Mouse (Mus musculus): Measurements from ENCODE around the gene Slc25a3. TPM values are rescaled to one million over a fixed set of nuclear protein-coding genes. Genes with fewer than 3 reads are reported as not detected.

Gene Slc25a3
- polyA plus RNA-seq, 1 experiment from 2014 or later = 651 TPM

- H3K27ac ChIP-seq (ENCODE audit: low read depth, low read length) = no peak overlapping the region
- no peaks in the 10 kb centered on the region for H3K4me1 ChIP-seq (ENCODE audit: control insufficient read depth, insufficient read depth, low read depth, low read length)
- H3K9ac ChIP-seq (ENCODE audit: low read depth, low read length) = no peak overlapping the region
- peaks cover 27% of the 10 kb centered on the region for H3K36me3 ChIP-seq (ENCODE audit: control insufficient read depth, insufficient read depth, low read length)
- no peaks in the 10 kb centered on the region for H3K9me3 ChIP-seq (ENCODE audit: control insufficient read depth, low read length)
- H3K4me2 ChIP-seq (ENCODE audit: low read length) = no peak overlapping the region
- no peaks in the 10 kb centered on the region for H3K27me3 ChIP-seq (replicated peaks; ENCODE audit: control insufficient read depth, insufficient read depth, low read length)
- ATAC-seq = no peak
- H3K4me3 ChIP-seq (ENCODE audit: low read length) = no peak overlapping the region
- WGBS = 98% methylated on average over 7 of the region's 7 CpGs
Measured at GRCm38 (mm10) chr10:91145413-91145812, 21.6 kb upstream of the Slc25a3 start.

- Histone ChIP-seq H3K9ac (ENCODE audit: low read depth, low read length) (no peak overlapping the region), H3K9me3 (ENCODE audit: control insufficient read depth, low read length) (no peaks in the 10 kb centered on the region), H3K36me3 (ENCODE audit: control insufficient read depth, insufficient read depth, low read length) (peaks cover 17% of the 10 kb centered on the region), H3K4me2 (ENCODE audit: low read length) (no peak overlapping the region), H3K27me3 (replicated peaks; ENCODE audit: control insufficient read depth, insufficient read depth, low read length) (no peaks in the 10 kb centered on the region), H3K27ac (ENCODE audit: low read depth, low read length) (no peak overlapping the region), H3K4me1 (ENCODE audit: control insufficient read depth, insufficient read depth, low read depth, low read length) (no peaks in the 10 kb centered on the region), H3K4me3 (ENCODE audit: low read length) (no peak overlapping the region)
- 80% methylated on average over 18 of the region's 18 CpGs for whole genome bisulfite sequencing
- ATAC-seq = no peak
Measured at GRCm38 (mm10) chr10:91143313-91144230, 19.7 kb upstream of the Slc25a3 start.

- Histone ChIP-seq H3K27me3 (replicated peaks; ENCODE audit: control insufficient read depth, insufficient read depth, low read length) (no peaks in the 10 kb centered on the region), H3K27ac (ENCODE audit: low read depth, low read length) (no peak overlapping the region), H3K9me3 (ENCODE audit: control insufficient read depth, low read length) (no peaks in the 10 kb centered on the region), H3K4me2 (ENCODE audit: low read length) (no peak overlapping the region), H3K4me3 (ENCODE audit: low read length) (no peak overlapping the region), H3K36me3 (ENCODE audit: control insufficient read depth, insufficient read depth, low read length) (peaks cover 16% of the 10 kb centered on the region), H3K9ac (ENCODE audit: low read depth, low read length) (no peak overlapping the region), H3K4me1 (ENCODE audit: control insufficient read depth, insufficient read depth, low read depth, low read length) (no peaks in the 10 kb centered on the region)
- ATAC-seq = no peak
- WGBS = 70% methylated on average over 10 of the region's 10 CpGs
Measured at GRCm38 (mm10) chr10:91142654-91143191, 18.9 kb upstream of the Slc25a3 start.

GRCm38 (mm10) chr10:91141564-91141963 lies 17.7 kb upstream of the Slc25a3 start:
- 31% methylated on average over 2 of the region's 2 CpGs for WGBS
- H3K4me3 ChIP-seq (ENCODE audit: low read length) = no peak overlapping the region
- H3K4me2 ChIP-seq (ENCODE audit: low read length) = no peak overlapping the region
- H3K9me3 ChIP-seq (ENCODE audit: control insufficient read depth, low read length) = no peaks in the 10 kb centered on the region
- H3K36me3 ChIP-seq (ENCODE audit: control insufficient read depth, insufficient read depth, low read length) = peaks cover 11% of the 10 kb centered on the region
- peak; percentile 34; the same call in 1 of the 2 replicates for ATAC-seq
- H3K9ac ChIP-seq (ENCODE audit: low read depth, low read length) = no peak overlapping the region
- H3K27ac ChIP-seq (ENCODE audit: low read depth, low read length) = no peak overlapping the region
- H3K4me1 ChIP-seq (ENCODE audit: control insufficient read depth, insufficient read depth, low read depth, low read length) = no peaks in the 10 kb centered on the region
- H3K27me3 ChIP-seq (replicated peaks; ENCODE audit: control insufficient read depth, insufficient read depth, low read length) = no peaks in the 10 kb centered on the region

GRCm38 (mm10) chr10:91139148-91139766 lies 15.4 kb upstream of the Slc25a3 start:
- H3K36me3 ChIP-seq (ENCODE audit: control insufficient read depth, insufficient read depth, low read length) = no peaks in the 10 kb centered on the region
- no peaks in the 10 kb centered on the region for H3K9me3 ChIP-seq (ENCODE audit: control insufficient read depth, low read length)
- 92% methylated on average over 14 of the region's 14 CpGs for WGBS
- H3K4me1 ChIP-seq (ENCODE audit: control insufficient read depth, insufficient read depth, low read depth, low read length) = no peaks in the 10 kb centered on the region
- no peak overlapping the region for H3K4me2 ChIP-seq (ENCODE audit: low read length)
- H3K27ac ChIP-seq (ENCODE audit: low read depth, low read length) = no peak overlapping the region
- no peaks in the 10 kb centered on the region for H3K27me3 ChIP-seq (replicated peaks; ENCODE audit: control insufficient read depth, insufficient read depth, low read length)
- H3K9ac ChIP-seq (ENCODE audit: low read depth, low read length) = no peak overlapping the region
- no peak overlapping the region for H3K4me3 ChIP-seq (ENCODE audit: low read length)
- ATAC-seq = no peak

- Histone ChIP-seq H3K27ac (ENCODE audit: low read depth, low read length) (no peak overlapping the region), H3K4me2 (ENCODE audit: low read length) (no peak overlapping the region), H3K4me3 (ENCODE audit: low read length) (no peak overlapping the region), H3K4me1 (ENCODE audit: control insufficient read depth, insufficient read depth, low read depth, low read length) (no peaks in the 10 kb centered on the region), H3K9ac (ENCODE audit: low read depth, low read length) (no peak overlapping the region), H3K9me3 (ENCODE audit: control insufficient read depth, low read length) (no peaks in the 10 kb centered on the region), H3K27me3 (replicated peaks; ENCODE audit: control insufficient read depth, insufficient read depth, low read length) (no peaks in the 10 kb centered on the region), H3K36me3 (ENCODE audit: control insufficient read depth, insufficient read depth, low read length) (no peaks in the 10 kb centered on the region)
- no peak for ATAC-seq
- 88% methylated on average over 3 of the region's 3 CpGs for WGBS
Measured at GRCm38 (mm10) chr10:91138317-91138716, 14.5 kb upstream of the Slc25a3 start.

GRCm38 (mm10) chr10:91137400-91137799 lies 13.5 kb upstream of the Slc25a3 start:
- H3K9ac ChIP-seq (ENCODE audit: low read depth, low read length) = no peak overlapping the region
- no peaks in the 10 kb centered on the region for H3K9me3 ChIP-seq (ENCODE audit: control insufficient read depth, low read length)
- 58% methylated on average over 9 of the region's 9 CpGs for WGBS
- H3K36me3 ChIP-seq (ENCODE audit: control insufficient read depth, insufficient read depth, low read length) = no peaks in the 10 kb centered on the region
- no peak overlapping the region for H3K4me2 ChIP-seq (ENCODE audit: low read length)
- H3K4me1 ChIP-seq (ENCODE audit: control insufficient read depth, insufficient read depth, low read depth, low read length) = no peaks in the 10 kb centered on the region
- no peaks in the 10 kb centered on the region for H3K27me3 ChIP-seq (replicated peaks; ENCODE audit: control insufficient read depth, insufficient read depth, low read length)
- no peak overlapping the region for H3K4me3 ChIP-seq (ENCODE audit: low read length)
- H3K27ac ChIP-seq (ENCODE audit: low read depth, low read length) = no peak overlapping the region
- no peak for ATAC-seq

GRCm38 (mm10) chr10:91135302-91135972 lies 11.6 kb upstream of the Slc25a3 start:
- H3K4me2 ChIP-seq (ENCODE audit: low read length) = no peak overlapping the region
- no peaks in the 10 kb centered on the region for H3K36me3 ChIP-seq (ENCODE audit: control insufficient read depth, insufficient read depth, low read length)
- H3K9ac ChIP-seq (ENCODE audit: low read depth, low read length) = no peak overlapping the region
- no peak for ATAC-seq
- H3K4me3 ChIP-seq (ENCODE audit: low read length) = no peak overlapping the region
- no peak overlapping the region for H3K27ac ChIP-seq (ENCODE audit: low read depth, low read length)
- no peaks in the 10 kb centered on the region for H3K4me1 ChIP-seq (ENCODE audit: control insufficient read depth, insufficient read depth, low read depth, low read length)
- no peaks in the 10 kb centered on the region for H3K9me3 ChIP-seq (ENCODE audit: control insufficient read depth, low read length)
- H3K27me3 ChIP-seq (replicated peaks; ENCODE audit: control insufficient read depth, insufficient read depth, low read length) = no peaks in the 10 kb centered on the region
- 78% methylated on average over 7 of the region's 7 CpGs for WGBS

GRCm38 (mm10) chr10:91131565-91131964 lies 7.7 kb upstream of the Slc25a3 start:
- no peaks in the 10 kb centered on the region for H3K36me3 ChIP-seq (ENCODE audit: control insufficient read depth, insufficient read depth, low read length)
- ATAC-seq = no peak
- no peak overlapping the region for H3K4me2 ChIP-seq (ENCODE audit: low read length)
- no peaks in the 10 kb centered on the region for H3K27me3 ChIP-seq (replicated peaks; ENCODE audit: control insufficient read depth, insufficient read depth, low read length)
- H3K4me1 ChIP-seq (ENCODE audit: control insufficient read depth, insufficient read depth, low read depth, low read length) = no peaks in the 10 kb centered on the region
- H3K27ac ChIP-seq (ENCODE audit: low read depth, low read length) = no peak overlapping the region
- no peak overlapping the region for H3K9ac ChIP-seq (ENCODE audit: low read depth, low read length)
- H3K9me3 ChIP-seq (ENCODE audit: control insufficient read depth, low read length) = no peaks in the 10 kb centered on the region
- H3K4me3 ChIP-seq (ENCODE audit: low read length) = no peak overlapping the region
- WGBS = 92% methylated on average over 1 of the region's 1 CpGs
